Mouse (Mus musculus) heart, embryonic 11.5 days (tissue): ENCODE results near the gene Robo2. TPM values are rescaled to one million over a fixed set of nuclear protein-coding genes. Genes with fewer than 3 reads are reported as not detected.

ENCODE experiments used
- microRNA counts: library from miRNA; unstranded; fragments of <30 nt; microRNA quantifications from one replicate; lab custom pipeline; 2015
- microRNA-seq: library from miRNA; unstranded; fragments of <30 nt; microRNA quantifications from one replicate; pipeline ENCODE4, GENCODE M21; 2016; ENCODE audit warnings: borderline number of aligned reads
- polyA plus RNA-seq: library from polyadenylated mRNA; unstranded; fragments of >200 nt; fragmentation: Nextera tagmentation; extraction: Ambion mirVana; gene quantifications from 2 replicates; pipeline ENCODE4 v1.2.1, GENCODE M21; 2014

Robo2 gene
- polyA plus RNA-seq, 1 experiment from 2014 or later = 18.8 TPM

MicroRNA genes within 50 kb of the gene (microRNA counts, 519-probe panel; counts per million panel counts)
- microRNA mmu-miR-691 (lab: Ali Mortazavi, UCI) = 32.2 counts per million

Small RNA genes lying within 50 kb of the gene (microRNA-seq; reads per million reads assigned to microRNA genes)
- gene Gm24272 (not detected), gene Mir691 (not detected)
